Mouse (Mus musculus) cerebellum, adult 2 months (tissue): ENCODE measurements around the gene Hist1h1d.

Experiments used
- CTCF ChIP-seq: fragments of 200-500 bp; IDR thresholded peaks from 2 replicates; pipeline ENCODE4 v1.5.1; 2011; ENCODE audit warnings: low read depth, mild to moderate bottlenecking, control low read depth, low read length, moderate library complexity, borderline replicate concordance; ENCODE audit not compliant: insufficient read depth
- POLR2A ChIP-seq: fragments of 200-500 bp; IDR thresholded peaks from 2 replicates; pipeline ENCODE4 v1.6.1; 2011; ENCODE audit warnings: low read length, control low read depth, borderline replicate concordance; ENCODE audit not compliant: insufficient read depth

- TF ChIP-seq POLR2A (no peak), CTCF (no peak)
These were observed 18.0 kb downstream of the Hist1h1d start, which contains the start of the genes Hist1h2ae and Hist1h2bg for GRCm38 (mm10) chr13:23571022-23571503.
